Mouse (Mus musculus) neural tube, embryonic 15.5 days (tissue): ENCODE data around the gene Rsph4a. TPM values are rescaled to one million over a fixed set of nuclear protein-coding genes. Genes with fewer than 3 reads are reported as not detected.

ENCODE experiments used
- ATAC-seq: fragments of 200-750 bp; cut with Nextera tagmentation; 2 replicates; pipeline ENCODE4 v1.8.0; 2017; ENCODE audit warnings: mild to moderate bottlenecking, moderate TSS enrichment, moderate library complexity; ENCODE audit not compliant: low FRiP score
- H3K27ac ChIP-seq: fragments of 300-500 bp; sonication (generic); replicated peaks from 2 replicates; pipeline ENCODE4 v1.5.1; 2015; ENCODE audit warnings: mild to moderate bottlenecking, inconsistent platforms
- H3K27me3 ChIP-seq: fragments of 300-500 bp; sonication (generic); replicated peaks from 2 replicates; pipeline ENCODE4 v1.6.1; 2015; ENCODE audit warnings: inconsistent platforms
- H3K36me3 ChIP-seq: fragments of 300-500 bp; sonication (generic); 2 replicates; pipeline ENCODE4 v1.6.1; 2015; ENCODE audit warnings: inconsistent platforms
- H3K4me1 ChIP-seq: fragments of 300-500 bp; sonication (generic); 2 replicates; pipeline ENCODE4 v1.6.1; 2015; ENCODE audit warnings: inconsistent platforms
- H3K4me2 ChIP-seq: fragments of 300-500 bp; sonication (generic); 2 replicates; pipeline ENCODE4 v1.6.1; 2015; ENCODE audit warnings: inconsistent platforms, mild to moderate bottlenecking, moderate library complexity
- H3K4me3 ChIP-seq: fragments of 300-500 bp; sonication (generic); replicated peaks from 2 replicates; pipeline ENCODE4 v1.5.1; 2015; ENCODE audit warnings: mild to moderate bottlenecking, inconsistent platforms
- H3K9ac ChIP-seq: fragments of 300-500 bp; sonication (generic); replicated peaks from 2 replicates; pipeline ENCODE4 v1.6.1; 2015; ENCODE audit warnings: mild to moderate bottlenecking, inconsistent platforms
- H3K9me3 ChIP-seq: fragments of 300-500 bp; sonication (generic); replicated peaks from 2 replicates; pipeline ENCODE4 v1.6.1; 2016; ENCODE audit warnings: inconsistent platforms
- WGBS: fragments of 180-500 bp; shearing (Covaris S2); methylation state at CpG from one replicate; pipeline ENCODE4 v1.1.7; 2015; ENCODE audit warnings: mixed read lengths; 5-methylcytosine and 5-hydroxymethylcytosine counted together
- polyA plus RNA-seq: library from polyadenylated mRNA; unstranded; fragments of >200 nt; fragmentation: Nextera tagmentation; extraction: Ambion mirVana; gene quantifications from 2 replicates; pipeline ENCODE4 v1.2.1, GENCODE M21; 2015

Rsph4a gene
- polyA plus RNA-seq, 1 experiment from 2014 or later, result 1.2 TPM

DNA sequence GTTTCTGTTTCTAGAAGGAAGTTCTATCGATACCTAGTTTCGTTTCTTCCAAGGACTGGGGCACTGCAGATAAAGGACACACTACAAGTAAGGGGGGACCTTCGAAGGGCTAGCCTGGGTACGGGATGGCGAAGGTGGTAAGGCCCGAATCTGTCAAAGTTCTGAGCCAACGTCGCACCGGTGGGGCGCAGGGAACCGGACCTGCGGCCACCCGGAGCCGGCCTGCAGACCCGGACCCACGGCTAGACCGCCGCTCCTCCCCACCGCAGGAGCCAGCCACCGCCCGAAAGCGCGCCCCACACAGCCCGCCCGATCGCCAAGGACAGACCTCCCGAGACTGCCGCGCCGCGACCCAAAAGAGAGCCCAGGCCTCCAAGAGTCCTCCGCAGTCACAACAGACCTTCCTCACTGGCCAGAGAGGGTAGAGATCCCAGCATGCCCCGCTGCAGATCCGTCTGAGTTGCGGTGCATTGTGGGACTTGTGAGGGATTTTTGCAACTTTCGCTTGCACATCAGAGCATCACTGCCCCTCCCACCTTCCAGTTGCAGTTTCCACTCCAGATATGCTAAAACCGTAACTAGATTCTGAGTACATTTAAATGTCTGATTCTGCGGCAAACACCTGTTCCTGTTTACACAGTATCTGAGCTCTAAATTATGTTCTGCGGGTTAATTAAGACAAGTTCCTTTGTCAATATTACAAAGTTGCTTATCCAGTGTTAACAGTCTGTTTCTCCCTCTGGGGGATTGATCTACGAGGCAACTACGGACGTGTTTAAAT, 46.1 kb downstream of the Rsph4a start, which contains the start of gene Zup1:
TSS of gene Zup1 (minus strand) at position 467 of the 781 bp plus-strand sequence.
- Histone ChIP-seq H3K9me3 (no peaks in the 10 kb centered on the region), H3K4me2 (peak within 1 kb of the TSS; percentile 72), H3K27me3 (no peaks in the 10 kb centered on the region), H3K9ac (peak within 1 kb of the TSS; percentile 95), H3K36me3 (peaks cover 8% of the 10 kb centered on the region), H3K27ac (peak within 1 kb of the TSS; percentile 83), H3K4me3 (peak within 1 kb of the TSS; percentile 91), H3K4me1 (peaks cover 23% of the 10 kb centered on the region)
- WGBS, result 3% methylated on average over 42 of the region's 42 CpGs
- ATAC-seq, result peak; percentile 98

DNA sequence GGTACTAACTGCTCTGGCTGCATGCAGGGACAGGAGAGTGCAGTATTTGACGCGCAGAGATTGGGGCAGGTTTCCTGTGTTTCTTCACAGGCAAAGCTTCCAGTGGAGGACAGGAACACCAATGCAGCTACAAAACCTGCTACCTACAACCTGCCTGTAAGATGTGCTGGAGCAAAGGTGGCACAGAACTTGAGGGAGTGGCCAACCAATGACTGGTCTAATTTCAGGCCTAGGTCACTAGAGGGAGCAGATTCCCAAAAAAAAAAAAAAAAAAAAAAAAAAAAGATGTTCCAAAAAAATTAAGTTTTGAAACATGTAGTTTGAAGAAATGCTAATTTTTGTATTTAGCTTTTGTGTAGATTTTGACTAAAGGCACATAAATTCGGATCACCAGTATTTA, 47.6 kb downstream of the Rsph4a start:
- no peak for ATAC-seq
- Histone ChIP-seq H3K4me2 (no peak overlapping the region), H3K27me3 (no peaks in the 10 kb centered on the region), H3K36me3 (peaks cover 8% of the 10 kb centered on the region), H3K9me3 (no peaks in the 10 kb centered on the region), H3K4me1 (peaks cover 23% of the 10 kb centered on the region), H3K9ac (no peak overlapping the region), H3K27ac (no peak overlapping the region), H3K4me3 (no peak overlapping the region)
- WGBS, result 73% methylated on average over 3 of the region's 3 CpGs

Other genes with a start within 250 kb of the Rsph4a start
- gene Sult3a2, start 118.4 kb upstream of the Rsph4a start, polyA plus RNA-seq, result not detected in 2 replicates
- gene Sult3a1, start 47.4 kb upstream of the Rsph4a start, polyA plus RNA-seq, result not detected in 2 replicates
- gene Zup1, start 46.2 kb downstream of the Rsph4a start, polyA plus RNA-seq, result 19.6 and 21.4 TPM in 2 replicates
- 116 and 129 TPM in 2 replicates for gene Rwdd1, start 114.5 kb downstream of the Rsph4a start, polyA plus RNA-seq
- gene Trappc3l, start 132.5 kb downstream of the Rsph4a start, polyA plus RNA-seq, result 0.42 and 0.91 TPM in 2 replicates
- not detected in 2 replicates for gene Calhm4, start 139.2 kb downstream of the Rsph4a start, polyA plus RNA-seq
- gene Calhm5, start 191.4 kb downstream of the Rsph4a start, polyA plus RNA-seq, result 0.92 and 1.1 TPM in 2 replicates
- gene Calhm6, start 222.9 kb downstream of the Rsph4a start, polyA plus RNA-seq, result 1.1 and 2.1 TPM in 2 replicates